Mouse (Mus musculus) small intestine, adult 2 months (tissue): ENCODE measurements around the gene Atp8a2.

Source experiments
- CTCF ChIP-seq: fragments of 200-500 bp; IDR thresholded peaks from 2 replicates; pipeline ENCODE4 v1.5.1; 2012; ENCODE audit warnings: low read depth, mild to moderate bottlenecking, control low read depth, inconsistent platforms, low read length, moderate library complexity, mixed read lengths; ENCODE audit not compliant: insufficient replicate concordance, insufficient read length; ENCODE audit errors: extremely low read depth
- POLR2A ChIP-seq: fragments of 200-500 bp; IDR thresholded peaks from 2 replicates; pipeline ENCODE4 v1.6.1; 2012; ENCODE audit warnings: low read depth, mild to moderate bottlenecking, control low read depth, inconsistent platforms, low read length, moderate library complexity

GRCm38 (mm10) chr14:60181306-60181705 lies 15.7 kb downstream of the Atp8a2 start:
- TF ChIP-seq POLR2A = no peak
- no peak for TF ChIP-seq CTCF
